In genomic region chr13:112166338-112166802, GRCm38 (mm10) we compare ENCODE assay signal across 12 mouse cellular contexts.
A peak's percentile ranks its signal among the peaks of the same experiment; 100 is the strongest.
DNase-seq lines count a peak whose midpoint lies in the region; ATAC-seq and TF ChIP-seq lines count a peak whose summit lies in the region.
"Had no signal": no experiment of that assay in that cellular context is flagged by ENCODE, and none has a peak within 500 bp of the region (broad histone marks: within the 10 kb centered on the region; RNA-seq: fewer than 3 reads in every experiment).

No protein-coding gene starts in this region.

- DNase-seq in heart, embryonic 10.5 days (ENCODE audit: low spot score): peak; percentile 47
- DNase-seq in heart, adult 2 months: no peak
- peak; percentile 90 for DNase-seq in brain, embryonic 14.5 days (ENCODE audit: low read depth)
- DNase-seq in forebrain, embryonic 14.5 days (ENCODE audit: low spot score): peak; percentile 75
- DNase-seq in left cerebral cortex, postnatal 4 days: peak; percentile 59
- DNase-seq in adrenal gland, adult 18-20 months (ENCODE audit: low spot score in 2 of 2): no peak
- DNase-seq: B cell, adult 2 months; gastrocnemius, postnatal 25 days had no signal

- H3K27me3 ChIP-seq in heart, embryonic 10.5 days (ENCODE audit: insufficient read depth, poor library complexity, severe bottlenecking): peaks cover 10% of the 10 kb centered on the region; the same call in 1 of the 2 replicates
- no peaks in the 10 kb centered on the region for H3K27me3 ChIP-seq in heart, adult 2 months (ENCODE audit: control insufficient read depth, insufficient read depth, low read length)
- H3K27me3 ChIP-seq in forebrain, embryonic 14.5 days (replicated peaks; ENCODE audit: control insufficient read depth, insufficient read depth, low read length): no peaks in the 10 kb centered on the region
- H3K27me3 ChIP-seq in kidney, embryonic 14.5 days (ENCODE audit: control insufficient read depth, insufficient read depth, low read length): no peaks in the 10 kb centered on the region
- H3K27me3 ChIP-seq: intestine, embryonic 15.5 days; Patski had no signal

- H3K4me2 ChIP-seq in forebrain, embryonic 14.5 days (ENCODE audit: low read length): peak overlapping the region; percentile 28
- H3K4me2 ChIP-seq in kidney, embryonic 14.5 days (replicated peaks; ENCODE audit: low read depth, low read length): no peak overlapping the region
- H3K4me2 ChIP-seq: intestine, embryonic 15.5 days had no signal

- ATAC-seq in forebrain, embryonic 14.5 days: peak; percentile 89
- ATAC-seq in kidney, embryonic 14.5 days (ENCODE audit: low FRiP score, low TSS enrichment): no peak
- ATAC-seq in megakaryocyte-erythroid progenitor cell, adult 5-6 weeks (replicated peaks; ENCODE audit: low FRiP score, low TSS enrichment, poor library complexity, severe bottlenecking): no peak
- ATAC-seq: intestine, embryonic 15.5 days; Patski had no signal

- H3K27ac ChIP-seq in heart, embryonic 10.5 days: no peak overlapping the region
- H3K27ac ChIP-seq in heart, adult 2 months: no peak overlapping the region
- H3K27ac ChIP-seq in forebrain, embryonic 14.5 days (ENCODE audit: low read depth, low read length): peak overlapping the region; percentile 64
- no peak overlapping the region for H3K27ac ChIP-seq in kidney, embryonic 14.5 days (ENCODE audit: low read depth, low read length)
- H3K27ac ChIP-seq: intestine, embryonic 15.5 days had no signal

- H3K9ac ChIP-seq in heart, adult 2 months (ENCODE audit: low read depth, low read length): no peak overlapping the region
- peak overlapping the region; percentile 17; the same call in 1 of the 2 replicates for H3K9ac ChIP-seq in forebrain, embryonic 14.5 days (ENCODE audit: low read length)
- no peak overlapping the region for H3K9ac ChIP-seq in kidney, embryonic 14.5 days (ENCODE audit: low read depth, low read length)
- H3K9ac ChIP-seq: intestine, embryonic 15.5 days had no signal

- no peaks in the 10 kb centered on the region for H3K9me3 ChIP-seq in heart, embryonic 10.5 days
- no peaks in the 10 kb centered on the region for H3K9me3 ChIP-seq in forebrain, embryonic 14.5 days (replicated peaks; ENCODE audit: control insufficient read depth, low read length)
- no peaks in the 10 kb centered on the region for H3K9me3 ChIP-seq in kidney, embryonic 14.5 days (ENCODE audit: control insufficient read depth, low read length)
- H3K9me3 ChIP-seq: intestine, embryonic 15.5 days had no signal

- intact Hi-C loops in heart, adult 2 months (cut with DNase I): no loop called here
- intact Hi-C loops in left cerebral cortex, postnatal 4 days (cut with DNase I): no loop called here

- TF ChIP-seq POLR2A in heart, adult 2 months (IDR thresholded peaks at IDR 0.05; ENCODE audit: insufficient read depth, low read depth, low read length): no peak
- TF ChIP-seq POLR2A in brain, embryonic 14.5 days (IDR thresholded peaks at IDR 0.05; ENCODE audit: borderline replicate concordance, extremely low read depth, insufficient read depth, insufficient read length, poor library complexity, severe bottlenecking): no peak

- H3K36me3 ChIP-seq in heart, embryonic 10.5 days: no peaks in the 10 kb centered on the region
- H3K36me3 ChIP-seq in heart, adult 2 months (ENCODE audit: control insufficient read depth, insufficient read depth, low read length): no peaks in the 10 kb centered on the region
- no peaks in the 10 kb centered on the region for H3K36me3 ChIP-seq in forebrain, embryonic 14.5 days (ENCODE audit: control insufficient read depth, insufficient read depth, low read length)
- H3K36me3 ChIP-seq in kidney, embryonic 14.5 days (ENCODE audit: control insufficient read depth, insufficient read depth, low read length): no peaks in the 10 kb centered on the region
- H3K36me3 ChIP-seq: intestine, embryonic 15.5 days had no signal

- no peak for TF ChIP-seq EP300 in heart, adult 2 months (IDR thresholded peaks at IDR 0.05; ENCODE audit: insufficient read depth, low read depth, low read length)

- H3K79me2 ChIP-seq in heart, adult 2 months (replicated peaks; ENCODE audit: control insufficient read depth, insufficient read depth, low read length): no peaks in the 10 kb centered on the region

- no peak for TF ChIP-seq CTCF in heart, adult 2 months (IDR thresholded peaks at IDR 0.05)
- no peak for TF ChIP-seq CTCF in brain, embryonic 14.5 days (IDR thresholded peaks at IDR 0.05; ENCODE audit: borderline replicate concordance, extremely low read depth, insufficient read depth, insufficient read length)

- 0 out of 2 replicates have a peak, but pooled peaks cover 8% of the 10 kb centered on the region for H3K4me1 ChIP-seq in heart, embryonic 10.5 days
- peaks cover 3% of the 10 kb centered on the region for H3K4me1 ChIP-seq in heart, adult 2 months (ENCODE audit: control insufficient read depth, insufficient read depth, low read length)
- H3K4me1 ChIP-seq in forebrain, embryonic 14.5 days (ENCODE audit: control insufficient read depth, insufficient read depth, low read length): peaks cover 11% of the 10 kb centered on the region
- no peaks in the 10 kb centered on the region for H3K4me1 ChIP-seq in kidney, embryonic 14.5 days (ENCODE audit: control insufficient read depth, insufficient read depth, low read length)
- H3K4me1 ChIP-seq: intestine, embryonic 15.5 days had no signal

- WGBS in heart, embryonic 10.5 days: 68% methylated on average over 10 of the region's 10 CpGs
- WGBS in heart, adult 2 months: 79% methylated on average over 10 of the region's 10 CpGs
- WGBS in forebrain, embryonic 14.5 days: 3% methylated on average over 10 of the region's 10 CpGs
- 55% methylated on average over 10 of the region's 10 CpGs for WGBS in kidney, embryonic 14.5 days

- H3K4me3 ChIP-seq in heart, embryonic 10.5 days: no peak overlapping the region
- H3K4me3 ChIP-seq in heart, adult 2 months: no peak overlapping the region
- H3K4me3 ChIP-seq in forebrain, embryonic 14.5 days (ENCODE audit: low read depth, low read length): no peak overlapping the region
- H3K4me3 ChIP-seq in kidney, embryonic 14.5 days (ENCODE audit: low read length): no peak overlapping the region
- H3K4me3 ChIP-seq: intestine, embryonic 15.5 days had no signal

Comparison
In these comparisons a context has a peak if more than half of its experiments do, and no peak if none do; other contexts are left out.
1. DNase-seq: peak in heart, embryonic 10.5 days (single experiment), brain, embryonic 14.5 days (single experiment), forebrain, embryonic 14.5 days (single experiment) and left cerebral cortex, postnatal 4 days (single experiment); none in heart, adult 2 months (0 of 2) and adrenal gland, adult 18-20 months (0 of 2).